Mouse (Mus musculus): ENCODE results near the gene 1700080E11Rik. TPM values are rescaled to one million over a fixed set of nuclear protein-coding genes. Genes with fewer than 3 reads are reported as not detected.
"Not testable (repeated sequence)": the region's sequence is repeated elsewhere in the genome, so short reads cannot be mapped to it uniquely, and the experiment has no call there.

The 1700080E11Rik gene
- polyA plus RNA-seq, 1 experiment from 2014 or later = not detected

GRCm38 (mm10) chr9:105130331-105130730 is 14.6 kb downstream of the 1700080E11Rik start:
- H3K36me3 ChIP-seq (ENCODE audit: control insufficient read depth, insufficient read depth, low read length) = no peaks in the 10 kb centered on the region
- 95% methylated on average over 8 of the region's 8 CpGs for WGBS
- ATAC-seq (ENCODE audit: insufficient number of reproducible peaks, insufficient read depth, low FRiP score, low read depth) = no peak
- H3K27me3 ChIP-seq (ENCODE audit: control insufficient read depth, insufficient read depth, low read length) = no peaks in the 10 kb centered on the region
- no peak overlapping the region for H3K9ac ChIP-seq (replicated peaks; ENCODE audit: low read depth, low read length)
- peaks cover 11% of the 10 kb centered on the region; the same call in 1 of the 2 replicates for H3K4me1 ChIP-seq (ENCODE audit: control insufficient read depth, insufficient read depth, low read length)
- no peak overlapping the region for H3K27ac ChIP-seq (ENCODE audit: low read length)
- H3K4me3 ChIP-seq (ENCODE audit: low read depth, low read length) = no peak overlapping the region
- H3K4me2 ChIP-seq (replicated peaks; ENCODE audit: low read depth, low read length) = no peak overlapping the region
- no peaks in the 10 kb centered on the region for H3K9me3 ChIP-seq (ENCODE audit: control insufficient read depth, low read depth, low read length)

GRCm38 (mm10) chr9:105125206-105125605 is 19.7 kb downstream of the 1700080E11Rik start:
- H3K36me3 ChIP-seq (ENCODE audit: control insufficient read depth, insufficient read depth, low read length); ATAC-seq (ENCODE audit: insufficient number of reproducible peaks, insufficient read depth, low FRiP score, low read depth); H3K4me1 ChIP-seq (ENCODE audit: control insufficient read depth, insufficient read depth, low read length); H3K4me3 ChIP-seq (ENCODE audit: low read depth, low read length); H3K27ac ChIP-seq (ENCODE audit: low read length); H3K4me2 ChIP-seq (replicated peaks; ENCODE audit: low read depth, low read length); H3K9me3 ChIP-seq (ENCODE audit: control insufficient read depth, low read depth, low read length); H3K9ac ChIP-seq (replicated peaks; ENCODE audit: low read depth, low read length); H3K27me3 ChIP-seq (ENCODE audit: control insufficient read depth, insufficient read depth, low read length): not testable (repeated sequence)
- 64% methylated on average over 3 of the region's 3 CpGs for WGBS

GRCm38 (mm10) chr9:105103893-105104292 is 41.0 kb downstream of the 1700080E11Rik start:
- H3K4me1 ChIP-seq (ENCODE audit: control insufficient read depth, insufficient read depth, low read length) = 0 out of 2 replicates have a peak, but pooled peaks cover 3% of the 10 kb centered on the region
- H3K9ac ChIP-seq (replicated peaks; ENCODE audit: low read depth, low read length) = no peak overlapping the region
- no peaks in the 10 kb centered on the region for H3K27me3 ChIP-seq (ENCODE audit: control insufficient read depth, insufficient read depth, low read length)
- WGBS = 91% methylated on average over 5 of the region's 5 CpGs
- H3K4me2 ChIP-seq (replicated peaks; ENCODE audit: low read depth, low read length) = no peak overlapping the region
- ATAC-seq (ENCODE audit: insufficient number of reproducible peaks, insufficient read depth, low FRiP score, low read depth) = no peak
- H3K4me3 ChIP-seq (ENCODE audit: low read depth, low read length) = no peak overlapping the region
- H3K27ac ChIP-seq (ENCODE audit: low read length) = no peak overlapping the region
- no peaks in the 10 kb centered on the region for H3K36me3 ChIP-seq (ENCODE audit: control insufficient read depth, insufficient read depth, low read length)
- H3K9me3 ChIP-seq (ENCODE audit: control insufficient read depth, low read depth, low read length) = no peaks in the 10 kb centered on the region

- Histone ChIP-seq H3K4me3 (ENCODE audit: low read depth, low read length) (no peak overlapping the region), H3K4me2 (replicated peaks; ENCODE audit: low read depth, low read length) (no peak overlapping the region), H3K27me3 (ENCODE audit: control insufficient read depth, insufficient read depth, low read length) (no peaks in the 10 kb centered on the region), H3K9ac (replicated peaks; ENCODE audit: low read depth, low read length) (no peak overlapping the region), H3K36me3 (ENCODE audit: control insufficient read depth, insufficient read depth, low read length) (no peaks in the 10 kb centered on the region), H3K9me3 (ENCODE audit: control insufficient read depth, low read depth, low read length) (no peaks in the 10 kb centered on the region), H3K27ac (ENCODE audit: low read length) (no peak overlapping the region), H3K4me1 (ENCODE audit: control insufficient read depth, insufficient read depth, low read length) (0 out of 2 replicates have a peak, but pooled peaks cover 3% of the 10 kb centered on the region)
- no peak for ATAC-seq (ENCODE audit: insufficient number of reproducible peaks, insufficient read depth, low FRiP score, low read depth)
- WGBS = 49% methylated on average over 1 of the region's 1 CpGs
These were observed 43.0 kb downstream of the 1700080E11Rik start for GRCm38 (mm10) chr9:105101911-105102310.

- H3K27me3 ChIP-seq (ENCODE audit: control insufficient read depth, insufficient read depth, low read length) = no peaks in the 10 kb centered on the region
- H3K27ac ChIP-seq (ENCODE audit: low read length) = no peak overlapping the region
- ATAC-seq (ENCODE audit: insufficient number of reproducible peaks, insufficient read depth, low FRiP score, low read depth) = no peak
- no peaks in the 10 kb centered on the region for H3K36me3 ChIP-seq (ENCODE audit: control insufficient read depth, insufficient read depth, low read length)
- no peak overlapping the region for H3K4me2 ChIP-seq (replicated peaks; ENCODE audit: low read depth, low read length)
- 0 out of 2 replicates have a peak, but pooled peaks cover 3% of the 10 kb centered on the region for H3K4me1 ChIP-seq (ENCODE audit: control insufficient read depth, insufficient read depth, low read length)
- 43% methylated on average over 15 of the region's 15 CpGs for WGBS
- H3K9me3 ChIP-seq (ENCODE audit: control insufficient read depth, low read depth, low read length) = no peaks in the 10 kb centered on the region
- no peak overlapping the region for H3K9ac ChIP-seq (replicated peaks; ENCODE audit: low read depth, low read length)
- H3K4me3 ChIP-seq (ENCODE audit: low read depth, low read length) = no peak overlapping the region
These were observed 43.9 kb downstream of the 1700080E11Rik start for GRCm38 (mm10) chr9:105100807-105101570.

Other genes with a start within 250 kb of the 1700080E11Rik start
- gene Mrpl3, start 91.9 kb downstream of the 1700080E11Rik start, polyA plus RNA-seq (2014; fragmentation: Nextera tagmentation; extraction: Ambion mirVana) = 105 and 111 TPM in 2 replicates
- gene Nudt16, start 13.3 kb downstream of the 1700080E11Rik start, polyA plus RNA-seq (2014; fragmentation: Nextera tagmentation; extraction: Ambion mirVana) = 25.4 and 25.9 TPM in 2 replicates

Measured in stomach, embryonic 14.5 days (tissue).